In genomic region chr2:180532386-180532995, GRCm38 (mm10) we compare ENCODE assay signal across 13 mouse cellular contexts. TPM values are rescaled to one million over a fixed set of nuclear protein-coding genes. Genes with fewer than 3 reads are reported as not detected.
DNase-seq lines count a peak whose midpoint lies in the region; ATAC-seq and TF ChIP-seq lines count a peak whose summit lies in the region.
"Had no signal": no experiment of that assay in that cellular context is flagged by ENCODE, and none has a peak within 500 bp of the region (broad histone marks: within the 10 kb centered on the region; RNA-seq: fewer than 3 reads in every experiment).

No protein-coding gene starts in this region.

- H3K4me3 ChIP-seq in lung, embryonic 14.5 days (ENCODE audit: low read depth, low read length): no peak overlapping the region
- H3K4me3 ChIP-seq in lung, adult 2 months (replicated peaks; ENCODE audit: extremely low read depth, low read depth, low read length): no peak overlapping the region
- H3K4me3 ChIP-seq in forebrain, embryonic 13.5 days: no peak overlapping the region
- no peak overlapping the region for H3K4me3 ChIP-seq in midbrain, embryonic 13.5 days (replicated peaks)

- H3K27ac ChIP-seq in lung, embryonic 14.5 days (ENCODE audit: low read depth): no peak overlapping the region
- H3K27ac ChIP-seq in forebrain, embryonic 13.5 days: peak overlapping the region; percentile 57; the same call in 1 of the 2 replicates
- peak overlapping the region; percentile 36; the same call in 1 of the 2 replicates for H3K27ac ChIP-seq in midbrain, embryonic 13.5 days

- 40% methylated on average over 6 of the region's 6 CpGs for WGBS in lung, embryonic 14.5 days
- WGBS in lung, adult 2 months: 40% methylated on average over 6 of the region's 6 CpGs
- 15% methylated on average over 6 of the region's 6 CpGs for WGBS in forebrain, embryonic 13.5 days
- 41% methylated on average over 6 of the region's 6 CpGs for WGBS in midbrain, embryonic 13.5 days

- no peak for TF ChIP-seq POLR2A in lung, adult 2 months (IDR thresholded peaks at IDR 0.05; ENCODE audit: borderline replicate concordance, extremely low read depth, low read depth, low read length)

- no peaks in the 10 kb centered on the region for H3K36me3 ChIP-seq in lung, embryonic 14.5 days (ENCODE audit: insufficient read depth)
- H3K36me3 ChIP-seq in forebrain, embryonic 13.5 days (ENCODE audit: poor library complexity, severe bottlenecking): no peaks in the 10 kb centered on the region
- H3K36me3 ChIP-seq in midbrain, embryonic 13.5 days: no peaks in the 10 kb centered on the region

- H3K27me3 ChIP-seq in lung, embryonic 14.5 days (ENCODE audit: insufficient read depth, low read length): no peaks in the 10 kb centered on the region; the same call in 1 of the 2 replicates
- H3K27me3 ChIP-seq in forebrain, embryonic 13.5 days: peaks cover 21% of the 10 kb centered on the region; the same call in 1 of the 2 replicates
- H3K27me3 ChIP-seq in midbrain, embryonic 13.5 days: peaks cover 26% of the 10 kb centered on the region

- no peak overlapping the region for H3K4me2 ChIP-seq in lung, embryonic 14.5 days
- no peak overlapping the region for H3K4me2 ChIP-seq in forebrain, embryonic 13.5 days
- H3K4me2 ChIP-seq in midbrain, embryonic 13.5 days (replicated peaks): no peak overlapping the region

- H3K9ac ChIP-seq in lung, embryonic 14.5 days: no peak overlapping the region
- no peak overlapping the region for H3K9ac ChIP-seq in forebrain, embryonic 13.5 days
- no peak overlapping the region for H3K9ac ChIP-seq in midbrain, embryonic 13.5 days (replicated peaks)

- H3K4me1 ChIP-seq in lung, embryonic 14.5 days (ENCODE audit: insufficient read depth): peaks cover 7% of the 10 kb centered on the region; the same call in 1 of the 2 replicates
- no peaks in the 10 kb centered on the region for H3K4me1 ChIP-seq in lung, adult 2 months (ENCODE audit: control insufficient read depth, insufficient read depth, low read length)
- H3K4me1 ChIP-seq in forebrain, embryonic 13.5 days: peaks cover 56% of the 10 kb centered on the region
- peaks cover 48% of the 10 kb centered on the region for H3K4me1 ChIP-seq in midbrain, embryonic 13.5 days (replicated peaks)

- no peak for TF ChIP-seq CTCF in lung, embryonic 14.5 days (IDR thresholded peaks at IDR 0.05; ENCODE audit: low read depth)
- TF ChIP-seq CTCF in lung, adult 2 months (IDR thresholded peaks at IDR 0.05; ENCODE audit: insufficient read depth, low read length): no peak

- ATAC-seq in lung, embryonic 14.5 days (ENCODE audit: insufficient read depth): no peak
- ATAC-seq in forebrain, embryonic 13.5 days: no peak
- ATAC-seq in midbrain, embryonic 13.5 days: no peak
- ATAC-seq: CD4-positive, CD25-positive, alpha-beta regulatory T cell, adult 4 months had no signal

- H3K9me3 ChIP-seq in lung, embryonic 14.5 days (ENCODE audit: low read depth, low read length): no peaks in the 10 kb centered on the region
- no peaks in the 10 kb centered on the region for H3K9me3 ChIP-seq in forebrain, embryonic 13.5 days (replicated peaks)
- no peaks in the 10 kb centered on the region for H3K9me3 ChIP-seq in midbrain, embryonic 13.5 days

- peak; percentile 34 for DNase-seq in gastrocnemius, postnatal 10 days
- DNase-seq in gastrocnemius, postnatal 4 days (ENCODE audit: low spot score in 2 of 2): no peak
- peak; percentile 36 for DNase-seq in lung, embryonic 14.5 days
- no peak for DNase-seq in lung, adult 2 months
- no peak for DNase-seq in left cerebral cortex, adult 18-20 months (ENCODE audit: low spot score in 2 of 2)
- no peak for DNase-seq in right cerebral cortex, adult 2 months (ENCODE audit: low spot score in 2 of 2)
- DNase-seq: kidney, adult 2 months; liver; lung, postnatal 4 days; right cerebral cortex, postnatal 4 days had no signal

RNA-seq across cellular contexts. Expression of gene Ntsr1, which starts 32.7 kb away (rescaled TPM):
- under 1 TPM; 0.14 TPM for total RNA-seq in gastrocnemius, postnatal 10 days (2021)
- under 1 TPM; 0.10 to 0.13 TPM for total RNA-seq in gastrocnemius, postnatal 4 days (2021)
- polyA plus RNA-seq in lung, embryonic 14.5 days (2014; fragmentation: Nextera tagmentation; extraction: Ambion mirVana): 2.6 and 3.0 TPM in 2 replicates
- not detected in 2 replicates for polyA plus RNA-seq in lung, adult 2 months (2012; rRNA removed)
- polyA plus RNA-seq in forebrain, embryonic 13.5 days (2015; fragmentation: Nextera tagmentation; extraction: Ambion mirVana): 2.2 and 2.3 TPM in 2 replicates
- polyA plus RNA-seq in midbrain, embryonic 13.5 days (2015; fragmentation: Nextera tagmentation; extraction: Ambion mirVana): 1.2 and 1.3 TPM in 2 replicates
- 1 to 10 TPM; 6.4 to 8.2 TPM for total RNA-seq in left cerebral cortex, adult 18-20 months (2021)
- polyA plus RNA-seq: CD4-positive, CD25-positive, alpha-beta regulatory T cell, adult 4 months; kidney, adult 2 months had no signal

RNA-seq across cellular contexts. Expression of gene Mrgbp, which starts 48.6 kb away (rescaled TPM):
- total RNA-seq in gastrocnemius, postnatal 10 days (2021): 10 to 100 TPM in 1 of 2 experiments, 1 to 10 TPM in 1; 7.5 to 10.4 TPM
- total RNA-seq in gastrocnemius, postnatal 4 days (2021): 10 to 100 TPM; 14.1 to 17.3 TPM
- 34.7 and 39.0 TPM in 2 replicates for polyA plus RNA-seq in lung, embryonic 14.5 days (2014; fragmentation: Nextera tagmentation; extraction: Ambion mirVana)
- 25.4 and 27.6 TPM in 2 replicates for polyA plus RNA-seq in lung, adult 2 months (2012; rRNA removed)
- 50.7 and 53.6 TPM in 2 replicates for polyA plus RNA-seq in forebrain, embryonic 13.5 days (2015; fragmentation: Nextera tagmentation; extraction: Ambion mirVana)
- 49.2 and 51.9 TPM in 2 replicates for polyA plus RNA-seq in midbrain, embryonic 13.5 days (2015; fragmentation: Nextera tagmentation; extraction: Ambion mirVana)
- 10 to 100 TPM; 19.2 to 19.4 TPM for total RNA-seq in left cerebral cortex, adult 18-20 months (2021)

RNA-seq across cellular contexts. Expression of gene Ogfr, which starts 56.6 kb away (rescaled TPM):
- 10 to 100 TPM; 27.9 to 32.2 TPM for total RNA-seq in gastrocnemius, postnatal 10 days (2021)
- total RNA-seq in gastrocnemius, postnatal 4 days (2021): 10 to 100 TPM; 46.8 to 52.2 TPM
- 71.6 and 79.2 TPM in 2 replicates for polyA plus RNA-seq in lung, embryonic 14.5 days (2014; fragmentation: Nextera tagmentation; extraction: Ambion mirVana)
- 36.2 and 37.7 TPM in 2 replicates for polyA plus RNA-seq in lung, adult 2 months (2012; rRNA removed)
- 79.8 and 85.4 TPM in 2 replicates for polyA plus RNA-seq in forebrain, embryonic 13.5 days (2015; fragmentation: Nextera tagmentation; extraction: Ambion mirVana)
- polyA plus RNA-seq in midbrain, embryonic 13.5 days (2015; fragmentation: Nextera tagmentation; extraction: Ambion mirVana): 89.5 and 95.8 TPM in 2 replicates
- total RNA-seq in left cerebral cortex, adult 18-20 months (2021): 10 to 100 TPM; 31.2 to 33.7 TPM

Comparison
In these comparisons a context has a peak if more than half of its experiments do, and no peak if none do; other contexts are left out.
1. DNase-seq: peak in gastrocnemius, postnatal 10 days (single experiment) and lung, embryonic 14.5 days (single experiment); none in gastrocnemius, postnatal 4 days (0 of 2), lung, adult 2 months (single experiment), left cerebral cortex, adult 18-20 months (0 of 2) and right cerebral cortex, adult 2 months (0 of 2).